Mouse (Mus musculus): ENCODE results near the gene Paox. TPM values are rescaled to one million over a fixed set of nuclear protein-coding genes. Genes with fewer than 3 reads are reported as not detected.

Gene Paox
- polyA plus RNA-seq, 1 experiment: not detected

DNA sequence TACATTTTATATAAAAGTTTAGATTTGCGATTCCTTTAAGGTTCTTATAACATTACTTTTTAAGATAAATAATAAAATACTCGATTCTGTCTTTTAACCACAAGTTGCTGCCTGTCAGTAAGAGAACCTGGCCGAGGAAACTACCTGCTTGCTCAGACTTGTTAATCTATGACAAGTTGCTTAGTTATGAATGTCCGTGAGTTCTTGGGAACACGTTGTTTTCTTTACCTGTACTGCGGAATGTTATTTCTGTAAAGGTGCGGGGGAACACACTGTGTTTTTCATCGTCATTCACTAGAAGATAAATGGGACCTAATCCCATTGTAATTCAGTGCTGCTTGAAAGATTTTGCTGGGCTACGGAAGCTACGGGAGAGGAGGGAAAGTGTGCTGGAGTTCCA lies 25.0 kb upstream of the Paox start:
- Histone ChIP-seq H3K4me3 (replicated peaks) (no peak overlapping the region), H3K9me3 (ENCODE audit: control insufficient read depth, low read length) (no peaks in the 10 kb centered on the region), H3K27me3 (ENCODE audit: control insufficient read depth) (no peaks in the 10 kb centered on the region), H3K36me3 (ENCODE audit: control insufficient read depth) (no peaks in the 10 kb centered on the region), H3K4me1 (ENCODE audit: control insufficient read depth) (no peaks in the 10 kb centered on the region; the same call in 1 of the 2 replicates)
- TF ChIP-seq GATA1 (IDR thresholded peaks at IDR 0.05; ENCODE audit: low read length) (no peak), TAL1 (IDR thresholded peaks at IDR 0.05; ENCODE audit: low read length) (no peak)

DNA sequence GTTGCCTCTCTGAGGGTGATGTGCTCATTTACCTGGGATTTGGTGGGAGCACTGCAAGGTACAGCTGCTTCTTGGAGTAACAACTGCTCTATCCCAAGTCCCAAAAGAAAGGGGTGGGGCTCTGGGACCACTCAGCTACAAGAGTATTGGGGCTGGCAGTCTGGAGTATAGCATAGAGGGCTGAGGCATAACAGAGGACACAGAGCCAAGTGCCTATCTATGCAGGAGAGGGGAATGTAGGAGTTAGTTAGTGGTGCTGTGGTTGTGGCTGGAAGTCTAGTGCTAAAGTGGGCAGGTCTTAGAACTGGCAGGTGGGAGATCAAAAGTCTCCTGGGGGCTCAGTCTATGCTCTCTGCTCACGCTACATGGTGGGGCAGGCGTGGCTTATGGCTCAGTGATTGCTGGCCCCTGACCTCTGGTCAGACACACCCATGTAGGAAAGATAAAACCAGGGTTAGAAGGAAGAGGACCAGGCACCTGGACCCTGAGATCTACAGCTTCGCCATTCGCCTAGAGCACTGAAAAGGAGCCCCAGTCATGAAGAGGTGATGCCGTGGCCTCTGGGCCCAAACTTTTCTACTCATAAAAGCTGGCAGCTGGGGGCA lies 22.6 kb upstream of the Paox start, which contains the start of gene Prap1:
TSS of gene Prap1 (plus strand) at position 472 of the 605 bp plus-strand sequence.
- Histone ChIP-seq H3K36me3 (ENCODE audit: control insufficient read depth) (no peaks in the 10 kb centered on the region), H3K4me3 (replicated peaks) (no peak within 1 kb of the TSS), H3K9me3 (ENCODE audit: control insufficient read depth, low read length) (no peaks in the 10 kb centered on the region), H3K27me3 (ENCODE audit: control insufficient read depth) (no peaks in the 10 kb centered on the region), H3K4me1 (ENCODE audit: control insufficient read depth) (no peaks in the 10 kb centered on the region; the same call in 1 of the 2 replicates)
- TF ChIP-seq TAL1 (IDR thresholded peaks at IDR 0.05; ENCODE audit: low read length) (no peak), GATA1 (IDR thresholded peaks at IDR 0.05; ENCODE audit: low read length) (no peak)

DNA sequence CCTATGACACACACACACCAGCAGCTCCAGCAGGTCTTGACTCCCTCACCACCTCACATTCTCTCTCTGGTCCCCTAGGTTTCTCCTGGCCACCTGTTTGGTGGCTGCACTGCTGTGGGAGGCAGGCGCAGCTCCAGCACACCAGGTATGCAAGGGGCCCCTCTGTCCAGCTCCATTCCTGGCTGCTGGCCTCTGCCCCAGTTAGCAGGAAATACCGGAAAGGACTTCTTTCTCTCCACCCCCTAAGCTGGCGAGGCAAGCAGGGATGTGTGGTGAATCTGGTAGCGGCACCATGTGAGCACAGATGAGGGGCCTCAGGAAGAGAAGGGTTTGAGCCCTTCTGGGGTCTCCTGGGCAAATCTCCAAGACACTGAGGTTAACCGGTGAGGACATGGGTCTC lies 20.6 kb upstream of the Paox start:
- Histone ChIP-seq H3K9me3 (ENCODE audit: control insufficient read depth, low read length) (no peaks in the 10 kb centered on the region), H3K36me3 (ENCODE audit: control insufficient read depth) (peaks cover 2% of the 10 kb centered on the region; the same call in 1 of the 2 replicates), H3K27me3 (ENCODE audit: control insufficient read depth) (no peaks in the 10 kb centered on the region), H3K4me3 (replicated peaks) (no peak overlapping the region), H3K4me1 (ENCODE audit: control insufficient read depth) (peaks cover 2% of the 10 kb centered on the region; the same call in 1 of the 2 replicates)
- TF ChIP-seq TAL1 (IDR thresholded peaks at IDR 0.05; ENCODE audit: low read length) (no peak), GATA1 (IDR thresholded peaks at IDR 0.05; ENCODE audit: low read length) (no peak)

DNA sequence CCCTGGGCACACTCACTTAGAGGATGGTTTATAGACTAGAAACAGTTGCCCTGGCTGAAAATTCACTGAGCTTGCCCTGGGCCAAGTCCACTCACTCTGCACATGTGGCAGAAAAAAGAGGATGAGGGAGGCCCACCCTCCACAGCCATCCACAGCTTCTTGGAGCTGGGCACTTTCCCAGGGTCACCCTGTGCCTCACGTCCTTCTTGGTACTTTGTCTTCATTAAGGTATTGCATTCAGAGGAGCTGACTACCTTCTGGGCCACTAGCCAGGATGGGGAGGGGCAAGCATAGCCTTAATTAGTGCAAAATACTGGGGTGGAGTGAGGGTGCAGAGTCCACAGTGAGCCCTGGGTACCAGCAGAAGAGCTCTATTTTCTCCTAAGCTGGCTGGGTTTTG lies 20.0 kb upstream of the Paox start:
- Histone ChIP-seq H3K9me3 (ENCODE audit: control insufficient read depth, low read length) (no peaks in the 10 kb centered on the region), H3K36me3 (ENCODE audit: control insufficient read depth) (peaks cover 2% of the 10 kb centered on the region; the same call in 1 of the 2 replicates), H3K27me3 (ENCODE audit: control insufficient read depth) (no peaks in the 10 kb centered on the region), H3K4me1 (ENCODE audit: control insufficient read depth) (peaks cover 2% of the 10 kb centered on the region; the same call in 1 of the 2 replicates), H3K4me3 (replicated peaks) (no peak overlapping the region)
- TF ChIP-seq GATA1 (IDR thresholded peaks at IDR 0.05; ENCODE audit: low read length) (no peak), TAL1 (IDR thresholded peaks at IDR 0.05; ENCODE audit: low read length) (no peak)

DNA sequence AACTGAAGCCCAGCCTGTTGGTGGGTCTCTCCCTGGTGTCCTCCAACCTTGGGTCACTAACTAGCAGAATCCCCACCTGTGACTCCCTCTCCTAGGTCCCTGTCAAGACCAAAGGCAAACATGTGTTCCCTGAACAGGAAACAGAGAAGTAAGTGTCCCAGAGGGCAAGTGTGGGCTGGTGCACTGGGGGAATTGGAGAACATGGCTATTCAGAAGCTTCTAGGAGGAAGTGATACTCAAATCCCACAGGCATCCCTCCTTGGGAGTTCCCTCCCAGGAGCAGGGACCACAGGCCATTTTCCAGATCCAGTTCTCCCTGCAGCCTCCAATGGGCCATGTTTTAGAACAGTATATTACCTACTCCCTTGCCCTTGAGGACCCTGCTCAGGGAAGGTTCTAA lies 19.5 kb upstream of the Paox start:
- H3K4me3 ChIP-seq (replicated peaks): no peak overlapping the region
- TF ChIP-seq GATA1 (IDR thresholded peaks at IDR 0.05; ENCODE audit: low read length) (no peak), TAL1 (IDR thresholded peaks at IDR 0.05; ENCODE audit: low read length) (no peak)
- H3K36me3 ChIP-seq (ENCODE audit: control insufficient read depth): peaks cover 2% of the 10 kb centered on the region
- no peaks in the 10 kb centered on the region for H3K27me3 ChIP-seq (ENCODE audit: control insufficient read depth)
- H3K9me3 ChIP-seq (ENCODE audit: control insufficient read depth, low read length): no peaks in the 10 kb centered on the region
- peaks cover 3% of the 10 kb centered on the region; the same call in 1 of the 2 replicates for H3K4me1 ChIP-seq (ENCODE audit: control insufficient read depth)

DNA sequence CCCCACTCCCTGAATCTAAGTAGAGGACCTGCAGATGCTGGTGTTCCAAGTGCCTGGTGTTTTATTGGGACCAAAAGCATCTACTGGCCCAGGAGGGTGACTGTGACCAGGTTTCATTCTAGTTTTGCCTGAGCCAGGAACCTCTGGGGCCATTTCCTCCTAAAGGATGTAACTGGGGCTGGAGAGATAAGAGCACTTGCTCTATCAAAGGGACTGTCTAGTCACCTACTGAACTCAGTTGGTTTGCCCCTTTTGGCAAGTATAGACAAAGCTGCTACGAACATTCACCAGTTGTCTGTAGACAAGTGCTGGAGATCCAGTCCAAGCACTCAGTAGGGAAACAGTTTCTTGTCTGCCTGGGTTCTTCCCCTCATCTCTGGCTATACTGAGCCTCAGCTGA lies 17.1 kb upstream of the Paox start:
- Histone ChIP-seq H3K9me3 (ENCODE audit: control insufficient read depth, low read length) (no peaks in the 10 kb centered on the region), H3K4me1 (ENCODE audit: control insufficient read depth) (peaks cover 19% of the 10 kb centered on the region), H3K27me3 (ENCODE audit: control insufficient read depth) (no peaks in the 10 kb centered on the region), H3K4me3 (replicated peaks) (no peak overlapping the region), H3K36me3 (ENCODE audit: control insufficient read depth) (peaks cover 2% of the 10 kb centered on the region)
- TF ChIP-seq TAL1 (IDR thresholded peaks at IDR 0.05; ENCODE audit: low read length): no peak
- no peak for TF ChIP-seq GATA1 (IDR thresholded peaks at IDR 0.05; ENCODE audit: low read length)

DNA sequence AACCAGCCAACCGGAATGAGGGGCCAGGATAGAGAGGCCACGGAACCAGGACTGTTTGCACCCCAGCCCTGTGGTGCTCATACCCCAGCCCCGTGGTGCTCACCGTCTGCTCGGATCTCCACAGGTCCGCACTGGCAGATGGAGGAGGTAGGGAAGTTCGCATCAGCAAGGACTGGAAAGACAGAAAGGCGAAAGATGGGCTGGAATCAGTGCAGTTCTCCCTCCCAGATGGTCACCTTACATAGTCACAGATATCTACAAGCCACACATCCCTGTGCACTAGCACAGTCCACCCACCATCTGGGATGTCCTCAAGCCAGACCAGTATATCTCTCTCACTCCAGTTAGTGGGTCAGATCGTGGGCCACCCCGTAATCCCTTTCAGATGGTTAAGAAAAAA lies 14.1 kb upstream of the Paox start:
- H3K4me1 ChIP-seq (ENCODE audit: control insufficient read depth): peaks cover 19% of the 10 kb centered on the region
- H3K4me3 ChIP-seq (replicated peaks): peak overlapping the region; percentile 57
- H3K27me3 ChIP-seq (ENCODE audit: control insufficient read depth): no peaks in the 10 kb centered on the region
- no peaks in the 10 kb centered on the region for H3K9me3 ChIP-seq (ENCODE audit: control insufficient read depth, low read length)
- TF ChIP-seq TAL1 (IDR thresholded peaks at IDR 0.05; ENCODE audit: low read length) (no peak), GATA1 (IDR thresholded peaks at IDR 0.05; ENCODE audit: low read length) (no peak)
- H3K36me3 ChIP-seq (ENCODE audit: control insufficient read depth): peaks cover 12% of the 10 kb centered on the region

DNA sequence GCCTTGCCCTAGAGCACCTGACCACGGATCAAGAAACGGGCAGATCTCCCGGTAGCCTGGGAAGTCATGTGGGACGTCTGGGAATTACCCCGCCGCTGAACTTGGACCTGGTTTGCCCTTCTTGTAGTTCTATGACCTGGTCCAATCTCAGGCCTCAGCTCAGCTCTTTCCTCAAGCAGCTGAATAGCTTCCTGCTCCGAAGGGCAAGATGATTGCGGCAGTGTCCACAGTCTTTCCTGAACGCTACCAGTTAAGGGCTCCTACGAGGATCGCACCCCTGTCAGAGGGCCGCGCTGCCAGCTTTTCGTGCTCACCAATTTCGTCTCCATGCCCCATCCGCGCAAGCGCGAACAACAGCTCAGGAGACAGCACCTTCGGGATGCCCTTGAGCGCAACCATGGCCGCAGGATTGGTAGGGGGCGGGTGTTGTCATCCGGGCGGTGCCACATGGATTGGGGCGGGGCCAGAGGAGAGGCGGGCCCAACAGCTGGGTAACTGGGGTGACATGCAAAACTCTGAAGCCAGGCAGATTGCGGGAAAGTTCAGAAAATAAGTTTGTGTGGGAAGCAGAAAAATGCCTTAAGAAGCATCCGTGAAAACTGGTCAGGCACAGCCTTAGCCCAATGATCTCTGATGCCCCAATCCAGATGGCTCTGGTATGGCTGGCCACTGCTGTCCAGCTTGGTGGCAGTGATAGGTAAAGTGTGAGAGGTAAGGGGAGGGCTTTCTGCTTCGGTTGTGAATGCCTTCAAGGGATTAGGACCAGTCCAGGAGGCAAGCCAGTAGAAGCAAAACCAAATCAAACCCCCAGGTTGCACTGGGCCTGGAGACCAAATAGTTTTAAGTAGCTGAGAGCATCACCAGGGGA lies 13.4 kb upstream of the Paox start, which contains the start of gene Fuom:
TSS of gene Fuom (minus strand) at position 449 of the 868 bp plus-strand sequence.
- Histone ChIP-seq H3K27me3 (ENCODE audit: control insufficient read depth) (no peaks in the 10 kb centered on the region), H3K9me3 (ENCODE audit: control insufficient read depth, low read length) (no peaks in the 10 kb centered on the region), H3K4me3 (replicated peaks) (peak within 1 kb of the TSS; percentile 57), H3K4me1 (ENCODE audit: control insufficient read depth) (peaks cover 19% of the 10 kb centered on the region), H3K36me3 (ENCODE audit: control insufficient read depth) (peaks cover 15% of the 10 kb centered on the region)
- no peak for TF ChIP-seq TAL1 (IDR thresholded peaks at IDR 0.05; ENCODE audit: low read length)

DNA sequence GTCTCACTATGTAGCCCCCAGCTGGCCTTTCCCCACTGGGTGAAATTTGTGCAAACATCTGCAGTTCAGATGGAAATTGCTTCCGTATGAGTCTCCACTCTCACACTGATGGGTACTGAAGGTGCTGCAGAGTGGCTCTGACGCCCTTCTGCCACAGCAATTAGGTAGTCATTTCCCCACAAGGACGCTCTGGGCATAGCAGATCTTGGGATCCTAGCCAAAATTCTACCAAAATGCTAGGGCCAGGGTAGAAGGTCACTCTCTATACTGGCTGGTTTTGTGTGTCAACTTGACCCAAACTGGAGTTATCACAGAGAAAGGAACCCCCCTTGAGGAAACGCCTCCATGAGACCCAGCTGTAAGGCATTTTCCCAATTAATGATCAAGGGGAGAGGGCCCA lies 11.6 kb upstream of the Paox start:
- Histone ChIP-seq H3K9me3 (ENCODE audit: control insufficient read depth, low read length) (no peaks in the 10 kb centered on the region), H3K4me3 (replicated peaks) (no peak overlapping the region), H3K27me3 (ENCODE audit: control insufficient read depth) (no peaks in the 10 kb centered on the region), H3K4me1 (ENCODE audit: control insufficient read depth) (peaks cover 18% of the 10 kb centered on the region), H3K36me3 (ENCODE audit: control insufficient read depth) (peaks cover 28% of the 10 kb centered on the region)
- no peak for TF ChIP-seq TAL1 (IDR thresholded peaks at IDR 0.05; ENCODE audit: low read length)
- no peak for TF ChIP-seq GATA1 (IDR thresholded peaks at IDR 0.05; ENCODE audit: low read length)

Data from erythroblast, embryonic 14.5 days (primary cell).